Mouse (Mus musculus) heart, adult 2 months (tissue): Measurements from ENCODE around the gene Cylc2. TPM values are rescaled to one million over a fixed set of nuclear protein-coding genes. Genes with fewer than 3 reads are reported as not detected.

ENCODE experiments used
- DNase-seq, 2 experiments: peaks; one replicate each; pipeline ENCODE4 v3.0.0; 2021
- H3K27ac ChIP-seq: fragments of 200-600 bp; 2 replicates; pipeline ENCODE4 v1.8.1; 2022
- H3K27me3 ChIP-seq: fragments of 200-500 bp; 2 replicates; pipeline ENCODE4 v1.6.1; 2012; ENCODE audit warnings: mild to moderate bottlenecking, low read length, inconsistent platforms, mixed read lengths; ENCODE audit not compliant: control insufficient read depth, insufficient read depth
- H3K36me3 ChIP-seq: fragments of 200-500 bp; 2 replicates; pipeline ENCODE4 v1.6.1; 2012; ENCODE audit warnings: low read length, inconsistent platforms; ENCODE audit not compliant: control insufficient read depth, insufficient read depth
- H3K4me1 ChIP-seq: fragments of 200-500 bp; 2 replicates; pipeline ENCODE4 v1.6.1; 2011; ENCODE audit warnings: low read length; ENCODE audit not compliant: control insufficient read depth, insufficient read depth
- H3K4me3 ChIP-seq: fragments of 200-600 bp; 2 replicates; pipeline ENCODE4 v1.8.1; 2022
- H3K79me2 ChIP-seq: fragments of 200-500 bp; replicated peaks from 2 replicates; pipeline ENCODE4 v1.6.1; 2012; ENCODE audit warnings: mild to moderate bottlenecking, inconsistent platforms, low read length, moderate library complexity, mixed read lengths; ENCODE audit not compliant: control insufficient read depth, insufficient read depth
- H3K9ac ChIP-seq: fragments of 200-500 bp; 2 replicates; pipeline ENCODE4 v1.6.1; 2012; ENCODE audit warnings: low read depth, mild to moderate bottlenecking, control low read depth, inconsistent platforms, low read length, mixed read lengths
- CTCF ChIP-seq: fragments of 200-600 bp; IDR thresholded peaks from 2 replicates; pipeline ENCODE4 v1.8.1; 2022; ENCODE audit warnings: antibody characterized with exemption, mild to moderate bottlenecking, moderate library complexity
- EP300 ChIP-seq: fragments of 200-500 bp; IDR thresholded peaks from 2 replicates; pipeline ENCODE4 v1.6.1; 2011; ENCODE audit warnings: low read depth, low read length, control low read depth; ENCODE audit not compliant: insufficient read depth
- POLR2A ChIP-seq: fragments of 200-500 bp; IDR thresholded peaks from 2 replicates; pipeline ENCODE4 v1.6.1; 2011; ENCODE audit warnings: mild to moderate bottlenecking, low read depth, low read length, control low read depth; ENCODE audit not compliant: insufficient read depth
- WGBS: fragments of 180-500 bp; shearing (Covaris S2); methylation state at CpG from one replicate; pipeline ENCODE4 v1.1.7; 2018; 5-methylcytosine and 5-hydroxymethylcytosine counted together
- intact Hi-C: fragments of 180-260 bp; cut with DNase I; formaldehyde crosslinking; loops from one replicate; pipeline ENCODE4 v1.15.1; 2025
- long read RNA-seq: library from polyadenylated mRNA; stranded (forward); transcript quantifications from one replicate; pipeline ENCODE4 v2.0.0, GENCODE M21; 2021
- polyA plus RNA-seq: library from polyadenylated mRNA; depleted of rRNA; stranded (reverse); fragments of >200 nt; gene quantifications from 2 replicates; pipeline ENCODE4 v1.2.3, GENCODE M21; 2012; rRNA removed
- total RNA-seq, 2 experiments: library from RNA; stranded (reverse); gene quantifications; 2 replicates each; pipeline ENCODE4 v1.2.3; 2021

The Cylc2 gene
- total RNA-seq = not detected
- not detected in 2 replicates for polyA plus RNA-seq
- long read RNA-seq = 0 reads

DNA sequence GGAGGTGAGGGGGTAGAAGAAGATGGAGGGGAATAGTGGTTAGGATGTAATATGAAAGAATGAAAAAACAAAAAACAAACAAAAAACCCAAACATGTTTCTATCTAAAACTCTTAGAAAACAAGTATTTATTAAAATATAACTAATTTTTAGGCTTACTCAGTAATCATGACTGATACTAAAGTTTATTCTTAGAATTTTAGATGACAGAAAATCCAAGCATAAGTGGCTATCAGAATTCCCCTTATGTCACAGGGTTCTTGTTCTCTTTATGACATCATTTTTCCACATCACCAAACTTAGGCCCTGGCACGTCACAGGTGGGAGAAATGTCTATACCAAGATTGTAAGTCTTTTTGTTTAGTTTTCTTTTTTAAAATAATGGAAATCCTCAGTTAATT lies at the start of gene Cylc2:
TSS of gene Cylc2 (plus strand) at position 301 of the 400 bp plus-strand sequence.
- no peak for DNase-seq
- H3K4me1 ChIP-seq = no peaks in the 10 kb centered on the region
- TF ChIP-seq CTCF (no peak), EP300 (no peak), POLR2A (no peak)
- H3K36me3 ChIP-seq = no peaks in the 10 kb centered on the region
- H3K79me2 ChIP-seq = no peaks in the 10 kb centered on the region
- no peak within 1 kb of the TSS for H3K27ac ChIP-seq
- H3K9ac ChIP-seq = no peak within 1 kb of the TSS
- 74% methylated on average over 1 of the region's 1 CpGs for WGBS
- intact Hi-C loops = no loop called here
- no peak within 1 kb of the TSS for H3K4me3 ChIP-seq
- no peaks in the 10 kb centered on the region for H3K27me3 ChIP-seq
